Mouse (Mus musculus) 3T3-L1 (cell line): Measurements from ENCODE around the gene Gon7.

Experiments
- DNase-seq: peaks from one replicate; pipeline ENCODE4 v3.0.0-alpha.2; 2015; ENCODE audit warnings: low read depth, low spot score

Gene Gon7

GRCm38 (mm10) chr12:102757689-102758402 lies at the start of gene Gon7, which contains the start of the genes Gm28051 and Ubr7:
TSS of gene Gon7 (minus strand) at chr12:102757803.
TSS of gene Gm28051 (minus strand) at chr12:102757765.
TSS of gene Ubr7 (plus strand) at chr12:102757967.
- DNase-seq = peak; percentile 97

GRCm38 (mm10) chr12:102799528-102799927 lies 41.9 kb upstream of the Gon7 start:
- DNase-seq = no peak

- DNase-seq = no peak
Observed at GRCm38 (mm10) chr12:102787927-102788326, 30.3 kb upstream of the Gon7 start.

GRCm38 (mm10) chr12:102785593-102785985 lies 28.0 kb upstream of the Gon7 start:
- no peak for DNase-seq

GRCm38 (mm10) chr12:102784899-102785592 lies 27.4 kb upstream of the Gon7 start:
- DNase-seq = no peak

- no peak for DNase-seq
Observed at GRCm38 (mm10) chr12:102782841-102783240, 25.2 kb upstream of the Gon7 start.

- DNase-seq = peak; percentile 18
Observed at GRCm38 (mm10) chr12:102779452-102779851, 21.8 kb upstream of the Gon7 start.

- DNase-seq = no peak
Observed at GRCm38 (mm10) chr12:102778151-102778550, 20.5 kb upstream of the Gon7 start.

GRCm38 (mm10) chr12:102776035-102776434 lies 18.4 kb upstream of the Gon7 start:
- DNase-seq = no peak

- DNase-seq = no peak
Observed at GRCm38 (mm10) chr12:102772676-102773075, 15.1 kb upstream of the Gon7 start.

- peak; percentile 18 for DNase-seq
Observed at GRCm38 (mm10) chr12:102771601-102772000, 14.0 kb upstream of the Gon7 start.

GRCm38 (mm10) chr12:102769000-102769399 lies 11.4 kb upstream of the Gon7 start:
- DNase-seq = peak; percentile 9

GRCm38 (mm10) chr12:102763696-102764095 lies 6.1 kb upstream of the Gon7 start:
- no peak for DNase-seq

GRCm38 (mm10) chr12:102761668-102762067 lies 4.1 kb upstream of the Gon7 start:
- DNase-seq = no peak

- DNase-seq = peak; percentile 10
Observed at GRCm38 (mm10) chr12:102758936-102759335, 1.3 kb upstream of the Gon7 start.

- peak; percentile 20 for DNase-seq
Observed at GRCm38 (mm10) chr12:102758403-102758756, 777 bp upstream of the Gon7 start, which contains the start of gene Gm20604. TSS of gene Gm20604 (minus strand) at chr12:102758672.

GRCm38 (mm10) chr12:102757055-102757688 lies 431 bp downstream of the Gon7 start:
- DNase-seq = peak; percentile 40

GRCm38 (mm10) chr12:102756304-102756703 lies 1.3 kb downstream of the Gon7 start:
- peak; percentile 61 for DNase-seq

- no peak for DNase-seq
Observed at GRCm38 (mm10) chr12:102748256-102748655, 9.3 kb downstream of the Gon7 start.

- DNase-seq = peak; percentile 62
Observed at GRCm38 (mm10) chr12:102744839-102745238, 12.8 kb downstream of the Gon7 start.

GRCm38 (mm10) chr12:102743589-102744574 lies 13.7 kb downstream of the Gon7 start, which contains the start of the genes Moap1 and Tmem251:
TSS of gene Moap1 (minus strand) at chr12:102743661.
TSS of gene Tmem251 (plus strand) at chr12:102743762.
- peak; percentile 86 for DNase-seq
